Mouse (Mus musculus) embryonic facial prominence, embryonic 15.5 days (tissue): ENCODE data around the gene Ankrd28. TPM values are rescaled to one million over a fixed set of nuclear protein-coding genes. Genes with fewer than 3 reads are reported as not detected.

Source experiments
- polyA plus RNA-seq: library from polyadenylated mRNA; unstranded; fragments of >200 nt; fragmentation: Nextera tagmentation; extraction: Ambion mirVana; gene quantifications from 2 replicates; pipeline ENCODE4 v1.2.1, GENCODE M21; 2015

Ankrd28 gene
- polyA plus RNA-seq, 1 experiment from 2014 or later: 8.6 TPM

Other genes starting within 250 kb of the Ankrd28 start
- gene Colq, start 239.3 kb downstream of the Ankrd28 start, polyA plus RNA-seq: 3.5 and 5.4 TPM in 2 replicates
- 2.5 and 3.8 TPM in 2 replicates for gene Gm49387, start 189.8 kb downstream of the Ankrd28 start, polyA plus RNA-seq
- gene Btd, start 189.6 kb downstream of the Ankrd28 start, polyA plus RNA-seq: 33.5 and 33.7 TPM in 2 replicates
- 11.5 and 13.3 TPM in 2 replicates for gene Hacl1, start 189.4 kb downstream of the Ankrd28 start, polyA plus RNA-seq
- gene Galnt15, start 198.3 kb upstream of the Ankrd28 start, polyA plus RNA-seq: 0.37 and 0.48 TPM in 2 replicates